Mouse (Mus musculus) thymus, postnatal 14 days (tissue): ENCODE data around the gene Ccdc137.
A peak's percentile ranks its signal among the peaks of the same experiment; 100 is the strongest.

ENCODE experiments used
- DNase-seq: peaks from one replicate; pipeline ENCODE4 v3.0.0; 2021

The Ccdc137 gene

DNA sequence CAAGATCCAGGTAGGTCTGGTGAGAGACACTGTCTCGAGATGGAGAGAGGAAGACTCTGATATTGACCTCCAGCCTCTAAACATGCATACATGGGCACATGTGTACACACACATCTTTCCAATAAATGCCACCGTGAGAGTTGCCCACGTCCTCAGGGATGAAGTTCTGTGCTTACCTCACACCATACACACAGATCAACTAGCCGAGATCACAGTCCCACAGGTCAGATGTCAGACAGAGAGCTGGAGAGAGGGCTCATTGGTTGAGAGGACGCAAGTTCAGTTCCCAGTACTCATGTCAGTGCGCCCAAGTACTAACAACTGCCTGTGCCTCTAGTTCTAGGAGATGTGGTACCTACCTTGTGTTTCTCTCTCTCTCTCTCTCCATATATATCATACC is 43.1 kb downstream of the Ccdc137 start:
- no peak for DNase-seq

DNA sequence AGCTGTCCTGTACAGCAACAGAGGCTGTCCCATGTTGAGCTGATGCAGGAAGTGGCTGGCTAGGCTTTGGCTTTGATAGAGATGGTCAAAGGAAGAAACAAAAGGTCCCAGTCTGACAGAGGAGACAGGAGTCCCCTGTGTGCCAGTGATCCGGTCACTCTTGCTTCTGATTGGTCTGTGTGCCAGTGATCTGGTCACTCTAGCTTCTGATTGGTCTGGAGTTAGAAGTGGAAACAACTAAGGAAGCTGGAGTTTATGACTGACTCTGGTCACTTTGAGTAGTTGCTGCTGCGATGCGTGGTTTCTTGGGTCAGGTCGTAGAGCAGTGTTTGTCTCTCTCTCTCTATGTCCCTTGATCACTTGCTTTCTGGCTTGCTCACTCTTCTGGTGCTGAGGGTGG is 43.8 kb downstream of the Ccdc137 start:
- no peak for DNase-seq

DNA sequence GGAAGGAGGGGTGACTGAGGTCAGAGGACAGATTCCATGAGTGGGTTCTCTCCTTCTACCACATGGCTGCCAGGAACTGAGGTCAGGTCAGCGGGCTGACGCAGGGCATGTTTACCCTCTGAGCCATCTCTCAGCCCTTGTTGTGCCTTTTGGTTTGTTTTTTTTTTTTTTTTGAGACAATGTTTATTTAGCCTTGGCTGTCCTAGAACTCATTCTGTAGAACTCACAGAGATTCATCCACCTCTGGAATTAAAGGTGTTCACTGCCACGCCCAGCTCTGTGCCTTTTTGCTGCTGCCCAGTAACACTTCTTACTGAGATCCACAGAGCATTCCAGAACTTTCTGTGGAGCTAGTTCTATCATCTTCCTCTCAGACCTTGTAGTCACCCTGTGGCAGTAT is 47.7 kb downstream of the Ccdc137 start:
- no peak for DNase-seq

DNA sequence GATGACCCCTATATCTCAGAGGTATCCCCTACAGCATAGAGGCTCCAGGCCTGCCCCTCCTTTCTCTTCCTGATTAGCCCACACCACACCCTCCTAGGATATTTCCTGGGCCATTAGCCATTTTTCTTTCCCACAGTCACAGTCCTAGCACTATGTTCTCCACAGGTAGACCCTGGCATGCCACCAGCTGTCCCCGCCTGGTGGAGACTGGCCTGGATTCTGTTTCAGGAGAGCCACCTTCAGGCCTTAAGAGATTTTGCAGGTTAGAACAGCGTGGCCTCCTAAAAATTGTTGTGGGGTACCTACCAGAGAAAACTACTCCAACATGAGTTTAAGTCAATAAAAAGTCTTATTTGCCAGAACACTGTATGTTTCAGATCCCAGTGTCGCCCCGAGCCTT is 49.0 kb downstream of the Ccdc137 start:
- DNase-seq, result no peak

DNA sequence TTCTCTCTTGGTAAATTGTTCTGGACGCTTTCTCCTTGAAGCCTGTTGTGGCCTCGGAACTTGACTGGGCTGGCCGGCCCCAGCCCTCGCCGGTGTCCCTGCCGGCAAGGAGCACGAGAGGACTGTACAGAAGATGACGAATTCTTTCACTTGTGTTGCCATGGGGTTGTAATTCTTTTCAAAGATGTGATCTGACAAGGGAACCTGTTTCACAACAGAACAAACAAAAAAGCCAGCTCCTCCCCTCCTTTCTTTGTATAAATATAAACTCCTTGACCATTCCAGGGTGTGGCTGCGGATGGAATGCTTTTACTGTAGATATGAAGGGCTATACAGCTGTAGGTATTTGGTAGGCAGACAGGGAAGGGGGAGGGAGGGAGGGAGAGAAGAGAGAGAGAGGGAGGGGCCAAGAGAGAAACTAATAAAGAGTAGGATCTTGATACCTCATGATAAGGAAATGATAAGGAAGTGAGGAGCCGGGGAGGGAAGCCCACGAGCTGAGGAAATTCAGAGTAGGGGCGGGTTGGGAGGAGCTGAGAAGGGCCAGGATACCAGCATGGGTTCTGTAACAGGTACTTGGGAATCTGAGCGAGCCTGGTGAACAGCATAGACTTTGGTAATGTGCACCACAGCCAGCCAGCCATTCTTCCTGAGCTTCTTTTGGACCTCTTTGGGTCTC is 49.8 kb downstream of the Ccdc137 start:
- no peak for DNase-seq

DNA sequence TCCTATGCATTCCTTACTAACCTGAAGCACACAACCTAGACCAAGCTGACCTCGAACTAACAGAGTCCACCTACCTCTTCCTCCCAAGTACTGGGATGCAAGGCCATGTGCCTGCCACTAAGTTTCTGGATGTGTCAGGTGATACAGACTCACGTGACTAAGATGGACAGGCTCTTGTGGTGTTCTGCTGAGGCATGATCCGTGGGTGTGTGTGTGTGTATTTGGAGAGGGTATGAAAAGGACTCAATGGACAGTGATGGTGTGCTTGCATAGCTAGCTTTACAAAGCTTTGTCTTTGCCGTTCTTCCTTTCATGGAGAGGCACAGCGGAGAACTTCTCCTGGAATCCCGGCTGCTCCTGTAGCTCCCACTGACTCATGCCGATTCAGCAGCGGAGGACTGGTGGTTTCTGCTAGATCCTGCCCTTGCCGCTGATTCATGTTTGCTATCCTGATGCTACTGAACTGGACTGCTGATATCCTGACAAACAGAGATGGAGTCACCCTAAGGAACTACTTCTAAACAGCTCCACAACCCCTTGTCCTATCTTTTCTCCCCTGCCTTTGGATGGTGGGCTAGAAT is 50.5 kb downstream of the Ccdc137 start:
- DNase-seq, result no peak

DNA sequence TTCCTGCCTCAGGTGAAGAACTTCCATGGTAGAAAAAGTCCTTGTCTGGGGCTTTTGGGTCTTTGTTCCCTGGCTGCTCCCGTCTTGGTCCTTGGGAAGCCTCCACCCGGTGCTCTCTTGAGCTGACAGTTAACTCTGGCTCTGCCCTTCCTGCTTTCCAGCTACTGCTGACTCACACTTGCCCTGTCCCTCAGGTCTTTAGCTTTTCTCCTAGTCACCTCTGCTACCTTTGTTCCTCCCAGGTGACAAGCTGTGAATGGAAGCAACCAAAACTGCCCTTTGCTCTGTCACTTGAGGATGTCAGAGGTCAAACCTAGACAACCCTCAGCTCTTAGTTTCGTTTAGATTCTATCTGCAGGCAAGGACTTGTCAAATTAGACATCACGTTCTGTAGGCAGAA is 52.0 kb downstream of the Ccdc137 start:
- DNase-seq, result peak; percentile 27

DNA sequence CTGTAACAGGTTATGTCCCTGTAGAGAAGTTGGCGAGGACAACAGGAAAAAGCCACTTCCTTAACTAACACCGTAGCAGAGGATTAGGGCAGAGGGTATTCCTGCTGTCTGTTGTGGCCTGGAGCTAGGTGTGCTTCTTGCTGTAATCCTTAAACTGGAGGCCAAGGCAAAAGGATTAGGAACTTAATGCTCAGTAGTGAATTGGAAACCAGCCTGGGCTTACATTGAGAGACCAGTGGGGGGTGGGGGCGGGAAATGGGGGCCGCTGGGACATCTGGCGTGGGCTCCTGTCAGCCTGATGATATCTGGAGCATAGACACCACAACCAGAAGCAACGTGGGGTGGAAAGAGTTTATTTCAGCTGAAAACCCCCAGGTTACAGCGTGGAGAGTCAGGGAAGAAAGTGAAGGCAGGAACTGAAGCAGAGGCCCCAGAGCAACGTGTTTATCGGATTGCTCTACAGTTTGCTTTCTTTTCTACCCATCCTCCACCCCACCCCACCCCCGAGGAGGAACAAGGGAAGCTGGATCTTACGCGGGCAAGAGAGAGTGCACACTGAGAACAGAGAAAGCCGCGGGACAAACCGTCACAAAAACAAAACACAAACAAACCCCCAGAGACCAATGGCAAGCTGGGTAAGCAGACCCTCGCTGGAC is 52.6 kb downstream of the Ccdc137 start:
- peak; percentile 58 for DNase-seq

DNA sequence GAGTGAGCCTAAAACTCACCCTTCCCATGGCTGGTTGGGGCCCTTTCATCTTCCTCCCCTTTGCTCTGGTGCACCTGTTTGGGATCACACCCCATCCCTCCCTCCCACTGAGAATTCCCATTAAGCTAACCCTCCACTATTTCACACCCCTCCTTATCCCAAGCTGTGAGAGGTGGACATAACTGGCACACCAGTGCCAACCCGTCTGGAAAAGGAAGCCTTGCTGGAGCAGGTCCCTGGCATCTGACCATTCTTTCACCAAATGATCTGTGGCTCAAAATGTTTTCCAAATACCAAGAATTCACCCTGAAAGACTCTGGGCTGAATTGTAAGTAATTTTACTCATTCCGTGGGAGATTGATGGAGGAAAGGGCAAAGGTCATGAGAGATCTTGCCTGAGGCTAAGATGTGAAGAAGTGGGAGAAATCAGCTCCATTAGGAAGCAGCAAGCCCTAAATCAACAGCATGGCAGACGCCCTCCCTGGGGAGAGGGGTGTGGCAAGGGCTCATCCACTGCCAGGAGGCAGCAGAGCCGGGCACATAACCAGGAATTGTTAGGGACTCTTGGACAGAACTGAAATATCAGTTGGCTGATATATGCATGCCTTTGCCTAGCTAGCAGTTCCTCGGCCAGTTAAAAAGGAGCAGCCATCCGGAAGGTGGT is 55.0 kb downstream of the Ccdc137 start:
- no peak for DNase-seq
